Mouse (Mus musculus) midbrain, embryonic 15.5 days (tissue): ENCODE measurements around the gene Defa32. TPM values are rescaled to one million over a fixed set of nuclear protein-coding genes. Genes with fewer than 3 reads are reported as not detected.
"Not testable (repeated sequence)": the region's sequence is repeated elsewhere in the genome, so short reads cannot be mapped to it uniquely, and the experiment has no call there.

Experiments used
- ATAC-seq: fragments of 200-750 bp; cut with Nextera tagmentation; replicated peaks from 2 replicates; pipeline ENCODE4 v1.8.0; 2017; ENCODE audit warnings: moderate TSS enrichment
- H3K27ac ChIP-seq: fragments of 300-500 bp; sonication (generic); 2 replicates; pipeline ENCODE4 v1.5.1; 2015; ENCODE audit warnings: mild to moderate bottlenecking, inconsistent platforms
- H3K27me3 ChIP-seq: fragments of 300-500 bp; sonication (generic); replicated peaks from 2 replicates; pipeline ENCODE4 v1.6.1; 2015; ENCODE audit warnings: inconsistent platforms
- H3K36me3 ChIP-seq: fragments of 300-500 bp; sonication (generic); replicated peaks from 2 replicates; pipeline ENCODE4 v1.6.1; 2015; ENCODE audit warnings: inconsistent platforms
- H3K4me1 ChIP-seq: fragments of 300-500 bp; sonication (generic); 2 replicates; pipeline ENCODE4 v1.6.1; 2015; ENCODE audit warnings: inconsistent platforms
- H3K4me2 ChIP-seq: fragments of 300-500 bp; sonication (generic); 2 replicates; pipeline ENCODE4 v1.6.1; 2015; ENCODE audit warnings: inconsistent platforms, mild to moderate bottlenecking, moderate library complexity
- H3K4me3 ChIP-seq: fragments of 300-500 bp; sonication (generic); 2 replicates; pipeline ENCODE4 v1.5.1; 2015; ENCODE audit warnings: mild to moderate bottlenecking, inconsistent platforms
- H3K9ac ChIP-seq: fragments of 300-500 bp; sonication (generic); 2 replicates; pipeline ENCODE4 v1.6.1; 2015; ENCODE audit warnings: mild to moderate bottlenecking, inconsistent platforms
- H3K9me3 ChIP-seq: fragments of 300-500 bp; sonication (generic); 2 replicates; pipeline ENCODE4 v1.6.1; 2016; ENCODE audit warnings: inconsistent platforms
- WGBS: fragments of 180-500 bp; shearing (Covaris S2); methylation state at CpG from one replicate; pipeline ENCODE4 v1.1.7; 2015; ENCODE audit warnings: mixed read lengths; 5-methylcytosine and 5-hydroxymethylcytosine counted together
- polyA plus RNA-seq: library from polyadenylated mRNA; unstranded; fragments of >200 nt; fragmentation: Nextera tagmentation; extraction: Ambion mirVana; gene quantifications from 2 replicates; pipeline ENCODE4 v1.2.1, GENCODE M21; 2015

Defa32 gene
- polyA plus RNA-seq, result not detected in 2 replicates

DNA sequence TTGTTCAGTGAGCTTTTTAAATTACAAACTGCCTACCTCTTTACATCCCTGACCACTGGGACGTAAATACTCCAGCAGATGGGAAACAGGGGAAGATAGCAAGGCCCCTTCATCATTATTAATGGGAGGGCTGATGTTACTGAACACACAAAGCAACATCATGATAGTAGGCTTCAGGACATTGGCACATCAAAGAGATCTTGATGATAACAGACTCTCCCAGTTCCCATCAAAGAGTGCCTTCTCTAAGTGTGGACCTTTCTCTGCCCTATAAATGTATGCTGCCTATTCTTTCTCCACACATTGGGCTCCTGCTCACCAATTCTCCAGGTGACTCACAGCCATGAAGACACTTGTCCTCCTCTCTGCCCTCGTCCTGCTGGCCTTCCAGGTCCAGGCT is at the start of gene Defa32:
Gene Defa32, plus strand, starts transcription at position 301 of the 400 bp plus-strand sequence.
- H3K36me3 ChIP-seq, H3K4me3 ChIP-seq, H3K9ac ChIP-seq, ATAC-seq, H3K27me3 ChIP-seq, H3K4me1 ChIP-seq, H3K27ac ChIP-seq, H3K9me3 ChIP-seq, H3K4me2 ChIP-seq: not testable (repeated sequence)
- WGBS, result no CpG with 5 or more reads among the region's 2 CpGs

GRCm38 (mm10) chr8:21508958-21509357 is 19.9 kb upstream of the Defa32 start, which contains the start of gene Defa20:
TSS of gene Defa20 (plus strand) at chr8:21509258.
- not testable (repeated sequence) for H3K27me3 ChIP-seq, H3K36me3 ChIP-seq, H3K4me2 ChIP-seq, H3K27ac ChIP-seq, H3K4me1 ChIP-seq, H3K9me3 ChIP-seq, ATAC-seq, H3K4me3 ChIP-seq, H3K9ac ChIP-seq
- WGBS, result no CpG with 5 or more reads among the region's 2 CpGs

GRCm38 (mm10) chr8:21565086-21565485 is 36.3 kb downstream of the Defa32 start, which contains the start of gene Defa37:
TSS of gene Defa37 (plus strand) at chr8:21565386.
- H3K36me3 ChIP-seq, H3K9me3 ChIP-seq, H3K4me1 ChIP-seq, H3K4me2 ChIP-seq, H3K27me3 ChIP-seq, H3K27ac ChIP-seq, H3K9ac ChIP-seq, H3K4me3 ChIP-seq, ATAC-seq: not testable (repeated sequence)
- no CpG with 5 or more reads among the region's 1 CpGs for WGBS

Other genes with a start within 250 kb of the Defa32 start
- gene Defa27, start 213.5 kb upstream of the Defa32 start, polyA plus RNA-seq, result not detected in 2 replicates
- gene Defa29, start 202.0 kb upstream of the Defa32 start, polyA plus RNA-seq, result not detected in 2 replicates
- gene Defa2, start 150.5 kb upstream of the Defa32 start, polyA plus RNA-seq, result not detected in 2 replicates
- gene Defa33, start 137.2 kb upstream of the Defa32 start, polyA plus RNA-seq, result not detected in 2 replicates
- not detected in 2 replicates for gene Defa36, start 101.6 kb upstream of the Defa32 start, polyA plus RNA-seq
- gene Gm7849, start 72.5 kb upstream of the Defa32 start, polyA plus RNA-seq, result not detected in 2 replicates
- not detected in 2 replicates for gene Defa20, start 19.8 kb upstream of the Defa32 start, polyA plus RNA-seq
- not detected in 2 replicates for gene Defa37, start 36.4 kb downstream of the Defa32 start, polyA plus RNA-seq
- not detected in 2 replicates for gene Defa28, start 54.0 kb downstream of the Defa32 start, polyA plus RNA-seq
- gene Gm7861, start 65.5 kb downstream of the Defa32 start, polyA plus RNA-seq, result not detected in 2 replicates
- gene Defa26, start 89.2 kb downstream of the Defa32 start, polyA plus RNA-seq, result not detected in 2 replicates
- not detected in 2 replicates for gene Defa17, start 126.7 kb downstream of the Defa32 start, polyA plus RNA-seq
- gene Defa34, start 136.8 kb downstream of the Defa32 start, polyA plus RNA-seq, result not detected in 2 replicates
- not detected in 2 replicates for gene AY761184, start 174.6 kb downstream of the Defa32 start, polyA plus RNA-seq
- not detected in 2 replicates for gene Defa24, start 205.5 kb downstream of the Defa32 start, polyA plus RNA-seq